Mouse (Mus musculus) spleen, postnatal 14 days (tissue): ENCODE measurements around the gene Olfr668.
"Not testable (repeated sequence)": the region's sequence is repeated elsewhere in the genome, so short reads cannot be mapped to it uniquely, and the experiment has no call there.

Source experiments
- DNase-seq, 2 experiments: peaks; one replicate each; pipeline ENCODE4 v3.0.0; 2021 to 2022; ENCODE audit warnings: low spot score in 2 of 2

Gene Olfr668

DNA sequence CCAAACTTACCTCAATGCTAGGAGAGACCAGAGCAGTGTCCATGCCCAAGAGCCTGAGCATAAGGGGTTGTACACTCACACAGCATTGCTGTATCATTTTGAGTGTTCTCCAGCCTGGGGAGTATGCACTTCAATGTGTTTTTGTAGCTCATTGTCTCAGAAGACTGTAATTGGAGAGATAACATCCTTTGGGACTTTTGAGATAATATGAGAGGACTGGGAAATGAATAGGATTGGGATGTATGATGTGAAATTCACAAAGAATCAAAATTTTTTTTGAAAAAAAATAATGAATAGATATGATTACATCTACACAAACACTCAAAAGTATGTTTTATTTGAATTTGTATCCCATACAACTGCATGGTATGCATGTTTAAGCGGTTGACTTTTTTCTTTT, at the start of gene Olfr668:
Gene Olfr668 (minus strand): TSS at position 101 of the 400 bp plus-strand sequence.
- DNase-seq = no peak

DNA sequence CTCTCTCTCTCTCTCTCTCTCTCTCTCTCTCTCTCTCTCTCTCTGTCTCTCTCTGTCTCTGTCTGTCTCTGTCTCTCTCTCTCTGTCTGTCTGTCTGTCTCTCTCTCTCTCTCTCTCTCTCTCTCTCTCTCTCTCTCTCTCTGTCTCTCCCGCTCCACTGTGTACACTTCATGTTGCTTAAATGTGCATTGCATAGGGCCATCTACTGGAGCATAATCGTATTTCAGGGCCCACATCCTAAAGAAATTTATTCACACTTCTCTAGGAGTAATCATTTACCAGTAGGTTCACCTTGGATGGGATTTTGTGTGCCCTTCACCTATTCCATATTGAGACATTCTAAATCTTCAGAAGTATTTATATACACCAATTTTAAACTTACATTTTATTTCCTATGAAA, 44.6 kb upstream of the Olfr668 start:
- DNase-seq = not testable (repeated sequence)

DNA sequence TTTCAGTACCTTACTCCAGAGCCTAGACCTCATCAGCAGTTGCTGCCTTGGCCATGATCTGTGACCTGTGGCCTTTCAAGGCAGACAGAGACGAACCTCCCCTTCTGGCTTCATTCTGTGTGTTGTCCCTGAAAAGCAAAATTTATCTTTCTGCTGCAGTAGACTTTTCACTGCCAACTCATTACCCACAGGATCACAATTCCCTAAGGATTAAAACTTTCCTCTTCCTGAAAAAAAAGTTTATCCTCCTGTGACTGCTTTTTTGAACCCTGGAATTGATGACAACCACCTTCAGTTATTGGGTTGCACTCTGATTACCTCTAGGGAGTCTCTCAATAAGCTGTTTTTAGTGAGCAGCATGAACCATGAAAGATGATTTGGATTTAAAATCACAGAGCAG, 34.7 kb upstream of the Olfr668 start, which contains the start of gene Olfr670:
Gene Olfr670 (minus strand): TSS at position 101 of the 400 bp plus-strand sequence.
- no peak for DNase-seq

DNA sequence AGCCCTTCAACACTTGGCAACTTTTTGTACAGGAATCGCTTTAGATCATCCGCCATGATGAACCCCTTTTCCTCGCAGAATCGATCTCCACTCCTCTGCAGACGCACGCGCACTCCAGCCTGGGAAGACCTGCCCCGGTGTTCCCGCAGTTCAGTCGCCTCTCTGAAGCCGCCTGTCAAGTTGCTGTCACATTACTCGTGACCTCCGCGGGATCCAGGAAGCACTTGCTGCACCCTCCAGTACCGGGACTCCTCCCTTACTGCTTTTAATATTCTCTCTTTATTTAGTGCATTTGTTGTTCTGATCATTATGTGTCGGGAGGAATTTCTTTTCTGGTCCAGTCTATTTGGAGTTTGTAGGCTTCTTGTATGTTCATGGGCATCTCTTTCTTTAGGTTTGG, 22.4 kb upstream of the Olfr668 start:
- DNase-seq = not testable (repeated sequence)

DNA sequence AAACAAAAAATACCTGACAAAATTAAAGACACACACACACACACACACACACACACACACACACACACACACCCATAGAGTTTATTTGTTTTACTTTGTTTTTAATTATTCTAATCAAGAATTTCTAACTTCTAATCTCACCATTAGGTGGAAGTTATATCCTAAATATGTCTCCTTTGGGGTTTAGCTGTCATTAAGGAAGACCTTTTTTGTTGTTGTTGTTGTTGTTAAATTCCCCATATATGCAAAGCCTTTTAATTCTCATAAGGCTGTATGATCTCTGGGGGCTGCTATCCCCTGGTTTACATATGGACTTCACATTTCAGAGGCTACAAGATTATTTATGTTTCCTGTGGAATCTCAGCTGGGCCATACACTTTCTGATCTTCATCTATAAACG, 6.1 kb upstream of the Olfr668 start, which contains the start of gene Olfr669:
Gene Olfr669 (plus strand): TSS at position 301 of the 400 bp plus-strand sequence.
- DNase-seq = no peak

DNA sequence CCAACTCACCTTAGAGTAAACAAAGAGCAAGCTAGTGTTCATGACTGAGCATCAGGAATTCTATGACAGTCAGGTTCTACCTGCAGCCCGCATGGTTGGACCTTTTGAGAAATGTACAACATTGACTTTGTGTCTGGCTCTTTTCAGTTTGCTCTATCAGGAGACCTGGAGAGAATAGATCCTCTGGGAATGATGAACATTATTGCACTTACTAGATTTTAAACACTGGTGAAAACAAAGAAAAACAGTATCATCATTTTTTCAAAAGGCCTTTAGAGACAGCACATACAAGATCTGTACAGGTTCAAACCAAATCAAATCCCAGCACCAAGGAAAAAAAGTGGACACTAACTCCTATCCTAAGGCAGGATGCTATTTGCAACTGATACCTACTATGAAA, 6.5 kb downstream of the Olfr668 start, which contains the start of gene Olfr667:
Gene Olfr667 (minus strand): TSS at position 101 of the 400 bp plus-strand sequence.
- no peak for DNase-seq

- DNase-seq = no peak
Measured at GRCm38 (mm10) chr7:104895852-104896251, 32.0 kb downstream of the Olfr668 start, which contains the start of gene Olfr666. Gene Olfr666 (minus strand): TSS chr7:104895952.

GRCm38 (mm10) chr7:104877731-104878130, 50.1 kb downstream of the Olfr668 start, which contains the start of gene Olfr665:
Gene Olfr665 (plus strand): TSS chr7:104878031.
- DNase-seq = no peak
